Mouse (Mus musculus): ENCODE measurements at regions not wholly inside any gene's neighbourhood (a gene's known extent, or its start where the extent isn't known, plus 50 kb on each side); places are given as distances from the start of the nearest gene placed in this dataset.
A peak's percentile ranks its signal among the peaks of the same experiment; 100 is the strongest.

- no peak for ATAC-seq (replicated peaks; ENCODE audit: extremely low read depth, insufficient read depth, low FRiP score)
- H3K27me3 ChIP-seq (ENCODE audit: control insufficient read depth, insufficient read depth, low read length) = no peaks in the 10 kb centered on the region
- no peak overlapping the region for H3K4me2 ChIP-seq (ENCODE audit: low read depth, low read length)
- no peak overlapping the region for H3K9ac ChIP-seq (ENCODE audit: low read length)
- no peak overlapping the region for H3K27ac ChIP-seq (ENCODE audit: low read length)
- H3K4me1 ChIP-seq (ENCODE audit: control insufficient read depth, insufficient read depth, low read length) = no peaks in the 10 kb centered on the region
- H3K9me3 ChIP-seq (replicated peaks; ENCODE audit: control insufficient read depth, low read length) = no peaks in the 10 kb centered on the region
- H3K36me3 ChIP-seq (ENCODE audit: control insufficient read depth, insufficient read depth) = no peaks in the 10 kb centered on the region
- 65% methylated on average over 21 of the region's 21 CpGs for WGBS
- no peak overlapping the region for H3K4me3 ChIP-seq (ENCODE audit: low read length)
These were observed 178.4 kb upstream of the Elac2 start for GRCm38 (mm10) chr11:64800246-64801121.

GRCm38 (mm10) chr11:64801351-64801750 lies 177.5 kb upstream of the Elac2 start:
- Histone ChIP-seq H3K4me3 (ENCODE audit: low read length) (no peak overlapping the region), H3K4me1 (ENCODE audit: control insufficient read depth, insufficient read depth, low read length) (no peaks in the 10 kb centered on the region), H3K27ac (ENCODE audit: low read length) (no peak overlapping the region), H3K4me2 (ENCODE audit: low read depth, low read length) (no peak overlapping the region), H3K9ac (ENCODE audit: low read length) (no peak overlapping the region), H3K36me3 (ENCODE audit: control insufficient read depth, insufficient read depth) (no peaks in the 10 kb centered on the region), H3K9me3 (replicated peaks; ENCODE audit: control insufficient read depth, low read length) (no peaks in the 10 kb centered on the region), H3K27me3 (ENCODE audit: control insufficient read depth, insufficient read depth, low read length) (no peaks in the 10 kb centered on the region)
- 51% methylated on average over 10 of the region's 10 CpGs for WGBS
- ATAC-seq (replicated peaks; ENCODE audit: extremely low read depth, insufficient read depth, low FRiP score) = peak; percentile 65

- no peaks in the 10 kb centered on the region for H3K27me3 ChIP-seq (ENCODE audit: control insufficient read depth, insufficient read depth, low read length)
- H3K4me1 ChIP-seq (ENCODE audit: control insufficient read depth, insufficient read depth, low read length) = no peaks in the 10 kb centered on the region
- H3K9me3 ChIP-seq (replicated peaks; ENCODE audit: control insufficient read depth, low read length) = no peaks in the 10 kb centered on the region
- no peak overlapping the region for H3K4me2 ChIP-seq (ENCODE audit: low read depth, low read length)
- H3K27ac ChIP-seq (ENCODE audit: low read length) = no peak overlapping the region
- no peak overlapping the region for H3K9ac ChIP-seq (ENCODE audit: low read length)
- H3K4me3 ChIP-seq (ENCODE audit: low read length) = no peak overlapping the region
- ATAC-seq (replicated peaks; ENCODE audit: extremely low read depth, insufficient read depth, low FRiP score) = no peak
- 85% methylated on average over 3 of the region's 3 CpGs for WGBS
- H3K36me3 ChIP-seq (ENCODE audit: control insufficient read depth, insufficient read depth) = no peaks in the 10 kb centered on the region
These were observed 173.3 kb upstream of the Elac2 start for GRCm38 (mm10) chr11:64805567-64805966.

GRCm38 (mm10) chr11:64812408-64812807 lies 166.4 kb upstream of the Elac2 start:
- H3K4me2 ChIP-seq (ENCODE audit: low read depth, low read length) = no peak overlapping the region
- ATAC-seq (replicated peaks; ENCODE audit: extremely low read depth, insufficient read depth, low FRiP score) = no peak
- H3K27ac ChIP-seq (ENCODE audit: low read length) = no peak overlapping the region
- H3K9ac ChIP-seq (ENCODE audit: low read length) = no peak overlapping the region
- WGBS = 75% methylated on average over 6 of the region's 6 CpGs
- no peaks in the 10 kb centered on the region for H3K27me3 ChIP-seq (ENCODE audit: control insufficient read depth, insufficient read depth, low read length)
- no peaks in the 10 kb centered on the region for H3K4me1 ChIP-seq (ENCODE audit: control insufficient read depth, insufficient read depth, low read length)
- no peaks in the 10 kb centered on the region for H3K36me3 ChIP-seq (ENCODE audit: control insufficient read depth, insufficient read depth)
- H3K4me3 ChIP-seq (ENCODE audit: low read length) = no peak overlapping the region
- no peaks in the 10 kb centered on the region for H3K9me3 ChIP-seq (replicated peaks; ENCODE audit: control insufficient read depth, low read length)

GRCm38 (mm10) chr11:64829429-64829828 lies 149.4 kb upstream of the Elac2 start:
- Histone ChIP-seq H3K27me3 (ENCODE audit: control insufficient read depth, insufficient read depth, low read length) (no peaks in the 10 kb centered on the region), H3K4me2 (ENCODE audit: low read depth, low read length) (no peak overlapping the region), H3K27ac (ENCODE audit: low read length) (no peak overlapping the region), H3K9me3 (replicated peaks; ENCODE audit: control insufficient read depth, low read length) (no peaks in the 10 kb centered on the region), H3K4me3 (ENCODE audit: low read length) (no peak overlapping the region), H3K4me1 (ENCODE audit: control insufficient read depth, insufficient read depth, low read length) (peaks cover 6% of the 10 kb centered on the region), H3K9ac (ENCODE audit: low read length) (no peak overlapping the region), H3K36me3 (ENCODE audit: control insufficient read depth, insufficient read depth) (no peaks in the 10 kb centered on the region)
- 70% methylated on average over 5 of the region's 5 CpGs for WGBS
- ATAC-seq (replicated peaks; ENCODE audit: extremely low read depth, insufficient read depth, low FRiP score) = no peak

- H3K27me3 ChIP-seq (ENCODE audit: control insufficient read depth, insufficient read depth, low read length) = no peaks in the 10 kb centered on the region
- WGBS = 56% methylated on average over 5 of the region's 5 CpGs
- peaks cover 8% of the 10 kb centered on the region for H3K4me1 ChIP-seq (ENCODE audit: control insufficient read depth, insufficient read depth, low read length)
- no peak for ATAC-seq (replicated peaks; ENCODE audit: extremely low read depth, insufficient read depth, low FRiP score)
- no peak overlapping the region for H3K9ac ChIP-seq (ENCODE audit: low read length)
- no peaks in the 10 kb centered on the region for H3K9me3 ChIP-seq (replicated peaks; ENCODE audit: control insufficient read depth, low read length)
- no peak overlapping the region for H3K4me3 ChIP-seq (ENCODE audit: low read length)
- no peaks in the 10 kb centered on the region for H3K36me3 ChIP-seq (ENCODE audit: control insufficient read depth, insufficient read depth)
- no peak overlapping the region for H3K27ac ChIP-seq (ENCODE audit: low read length)
- H3K4me2 ChIP-seq (ENCODE audit: low read depth, low read length) = no peak overlapping the region
These were observed 146.4 kb upstream of the Elac2 start for GRCm38 (mm10) chr11:64832453-64832852.

GRCm38 (mm10) chr11:64833786-64834185 lies 145.1 kb upstream of the Elac2 start:
- no peak overlapping the region for H3K27ac ChIP-seq (ENCODE audit: low read length)
- H3K9me3 ChIP-seq (replicated peaks; ENCODE audit: control insufficient read depth, low read length) = no peaks in the 10 kb centered on the region
- WGBS = 33% methylated on average over 3 of the region's 3 CpGs
- H3K4me1 ChIP-seq (ENCODE audit: control insufficient read depth, insufficient read depth, low read length) = peaks cover 8% of the 10 kb centered on the region
- no peak overlapping the region for H3K4me2 ChIP-seq (ENCODE audit: low read depth, low read length)
- H3K36me3 ChIP-seq (ENCODE audit: control insufficient read depth, insufficient read depth) = no peaks in the 10 kb centered on the region
- no peaks in the 10 kb centered on the region for H3K27me3 ChIP-seq (ENCODE audit: control insufficient read depth, insufficient read depth, low read length)
- no peak overlapping the region for H3K9ac ChIP-seq (ENCODE audit: low read length)
- no peak overlapping the region for H3K4me3 ChIP-seq (ENCODE audit: low read length)
- ATAC-seq (replicated peaks; ENCODE audit: extremely low read depth, insufficient read depth, low FRiP score) = no peak

GRCm38 (mm10) chr11:64836771-64837170 lies 142.1 kb upstream of the Elac2 start:
- 74% methylated on average over 8 of the region's 8 CpGs for WGBS
- peaks cover 8% of the 10 kb centered on the region for H3K4me1 ChIP-seq (ENCODE audit: control insufficient read depth, insufficient read depth, low read length)

GRCm38 (mm10) chr11:64841092-64841491 lies 137.7 kb upstream of the Elac2 start:
- no peaks in the 10 kb centered on the region for H3K4me1 ChIP-seq (ENCODE audit: control insufficient read depth, insufficient read depth, low read length)
- no peaks in the 10 kb centered on the region for H3K27me3 ChIP-seq (ENCODE audit: control insufficient read depth, insufficient read depth, low read length)
- no peak overlapping the region for H3K27ac ChIP-seq (ENCODE audit: low read length)
- H3K4me3 ChIP-seq (ENCODE audit: low read length) = no peak overlapping the region
- H3K9me3 ChIP-seq (replicated peaks; ENCODE audit: control insufficient read depth, low read length) = no peaks in the 10 kb centered on the region
- WGBS = 75% methylated on average over 2 of the region's 2 CpGs
- no peak overlapping the region for H3K9ac ChIP-seq (ENCODE audit: low read length)
- no peak for ATAC-seq (replicated peaks; ENCODE audit: extremely low read depth, insufficient read depth, low FRiP score)
- H3K4me2 ChIP-seq (ENCODE audit: low read depth, low read length) = no peak overlapping the region
- H3K36me3 ChIP-seq (ENCODE audit: control insufficient read depth, insufficient read depth) = no peaks in the 10 kb centered on the region

More at GRCm38 (mm10) chr11:64836771-64837170, 142.1 kb upstream of the Elac2 start:
- Histone ChIP-seq H3K27ac (ENCODE audit: low read length) (no peak overlapping the region), H3K4me2 (ENCODE audit: low read depth, low read length) (no peak overlapping the region), H3K9ac (ENCODE audit: low read length) (no peak overlapping the region), H3K4me3 (ENCODE audit: low read length) (no peak overlapping the region), H3K27me3 (ENCODE audit: control insufficient read depth, insufficient read depth, low read length) (no peaks in the 10 kb centered on the region), H3K9me3 (replicated peaks; ENCODE audit: control insufficient read depth, low read length) (no peaks in the 10 kb centered on the region), H3K36me3 (ENCODE audit: control insufficient read depth, insufficient read depth) (no peaks in the 10 kb centered on the region)
- ATAC-seq (replicated peaks; ENCODE audit: extremely low read depth, insufficient read depth, low FRiP score) = no peak

Data from heart, embryonic 16.5 days (tissue).